Mouse (Mus musculus) liver, embryonic 14 days (tissue): ENCODE measurements around the gene Plet1. TPM values are rescaled to one million over a fixed set of nuclear protein-coding genes. Genes with fewer than 3 reads are reported as not detected.

Experiments used
- polyA plus RNA-seq: library from polyadenylated mRNA; depleted of rRNA; stranded (reverse); fragments of >200 nt; gene quantifications from 2 replicates; pipeline ENCODE4 v1.2.3, GENCODE M21; 2012; rRNA removed

Gene Plet1
- 0.17 and 0.23 TPM in 2 replicates for polyA plus RNA-seq

DNA sequence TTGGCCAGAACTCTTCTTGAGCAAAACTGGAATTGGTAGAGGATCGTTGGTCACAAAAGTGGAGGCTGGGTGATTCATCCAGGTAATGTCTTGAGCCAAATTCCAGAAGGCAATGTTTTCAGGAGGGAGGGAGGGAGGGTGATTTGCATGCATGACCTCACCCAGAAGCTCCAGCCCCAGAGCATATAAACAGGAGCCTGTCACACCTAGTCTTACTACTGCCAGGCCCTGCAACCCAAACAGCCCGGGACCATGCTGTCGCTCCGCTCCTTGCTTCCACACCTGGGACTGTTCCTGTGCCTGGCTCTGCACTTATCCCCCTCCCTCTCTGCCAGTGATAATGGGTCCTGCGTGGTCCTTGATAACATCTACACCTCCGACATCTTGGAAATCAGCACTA, at the start of gene Plet1:
Gene Plet1 (plus strand): TSS at position 215 of the 400 bp plus-strand sequence.

GRCm38 (mm10) chr9:50528293-50528892, 34.1 kb downstream of the Plet1 start, which contains the start of gene Pts:
Gene Pts (minus strand): TSS chr9:50528724.

DNA sequence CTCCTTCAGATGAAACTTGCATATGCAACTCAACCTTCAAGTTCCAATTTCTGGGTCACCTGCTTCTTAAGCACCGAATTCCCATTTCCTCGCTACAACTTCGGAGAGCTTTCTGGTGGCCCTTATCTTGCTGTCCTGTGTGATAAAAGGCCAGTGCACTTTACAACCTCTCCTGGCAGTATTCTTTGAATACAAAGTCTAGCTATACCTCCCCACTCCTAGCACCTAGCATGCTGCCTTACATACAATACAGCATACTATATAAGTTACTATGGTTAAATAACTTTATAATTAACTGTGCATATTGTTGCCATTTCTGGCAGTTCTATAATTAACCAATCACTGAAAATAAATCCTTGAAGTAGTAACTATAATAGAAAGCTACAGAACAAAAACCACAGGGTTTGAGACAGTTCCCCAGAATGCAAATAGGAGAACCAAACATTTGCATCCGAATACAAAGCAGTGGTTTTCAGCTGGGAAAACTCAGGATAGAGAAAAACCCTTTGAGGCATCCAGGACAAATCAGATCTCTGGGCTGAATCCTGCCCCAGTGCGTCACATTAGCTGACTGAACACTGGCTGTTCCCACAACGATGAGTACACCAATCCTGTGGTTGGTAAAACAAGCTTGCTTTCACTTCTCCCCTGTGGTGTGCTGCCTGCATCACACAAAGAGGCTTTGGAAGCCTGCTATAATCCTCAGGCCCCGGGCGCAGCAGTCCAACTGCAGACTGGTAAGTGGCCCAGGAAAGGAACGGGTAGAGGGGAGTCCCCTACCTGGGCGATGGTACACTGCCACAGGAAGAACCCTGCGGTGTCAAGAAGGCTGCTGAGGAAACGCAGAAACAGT, 60.1 kb downstream of the Plet1 start, which contains the start of gene Il18:
Gene Il18 (plus strand): TSS at position 587 of the 853 bp plus-strand sequence.

DNA sequence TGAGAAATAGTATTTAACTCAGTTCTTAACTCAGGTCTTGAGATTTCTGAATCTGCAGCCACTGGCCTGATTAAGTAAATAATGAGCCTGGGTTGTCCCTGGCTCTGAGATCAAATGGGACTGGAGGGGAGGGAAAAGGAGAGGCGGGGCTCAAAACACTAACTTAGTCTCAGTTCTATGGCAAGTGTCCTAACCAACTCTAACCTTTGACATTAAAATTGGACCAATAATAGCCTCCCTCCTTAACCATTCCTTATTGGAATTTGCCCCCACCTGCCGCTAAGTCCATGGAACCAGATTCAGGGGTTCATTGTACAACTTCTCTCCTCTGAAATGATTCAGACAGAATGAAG, 60.7 kb downstream of the Plet1 start, which contains the start of gene Bco2:
Gene Bco2 (minus strand): TSS at position 88 of the 353 bp plus-strand sequence.

Other genes with a start within 250 kb of the Plet1 start
- 60.1 and 89.1 TPM in 2 replicates for gene Rpl10-ps3, start 149.6 kb upstream of the Plet1 start, polyA plus RNA-seq
- gene Pts, start 34.2 kb downstream of the Plet1 start, polyA plus RNA-seq: 23.3 and 25.3 TPM in 2 replicates
- gene Il18, start 60.3 kb downstream of the Plet1 start, polyA plus RNA-seq: 4.8 and 5.8 TPM in 2 replicates
- gene Bco2, start 60.7 kb downstream of the Plet1 start, polyA plus RNA-seq: 0.21 and 0.35 TPM in 2 replicates
- gene Tex12, start 66.8 kb downstream of the Plet1 start, polyA plus RNA-seq: not detected in 2 replicates
- gene Sdhd, start 109.3 kb downstream of the Plet1 start, polyA plus RNA-seq: 159 and 197 TPM in 2 replicates
- 155 and 158 TPM in 2 replicates for gene Timm8b, start 109.4 kb downstream of the Plet1 start, polyA plus RNA-seq
- gene Pih1d2, start 122.8 kb downstream of the Plet1 start, polyA plus RNA-seq: 0.81 and 1.0 TPM in 2 replicates
- gene Nkapd1, start 122.9 kb downstream of the Plet1 start, polyA plus RNA-seq: 5.2 and 5.3 TPM in 2 replicates
- gene Dlat, start 165.3 kb downstream of the Plet1 start, polyA plus RNA-seq: 15.2 and 15.3 TPM in 2 replicates
- gene Dixdc1, start 245.0 kb downstream of the Plet1 start, polyA plus RNA-seq: 0.62 and 0.83 TPM in 2 replicates